Mouse (Mus musculus) embryo, embryonic 11.5 days (tissue): Measurements from ENCODE around the gene Fubp1.

Source experiments
- DNase-seq: peaks from one replicate; pipeline ENCODE4 v3.0.0-alpha.2; 2012; ENCODE audit warnings: low read depth, low spot score

Fubp1 gene

GRCm38 (mm10) chr3:152235238-152235637 lies 25.0 kb downstream of the Fubp1 start:
- DNase-seq = no peak

- no peak for DNase-seq
Observed at GRCm38 (mm10) chr3:152235805-152236204, 25.6 kb downstream of the Fubp1 start.

GRCm38 (mm10) chr3:152238836-152239235 lies 28.6 kb downstream of the Fubp1 start:
- DNase-seq = no peak

- DNase-seq = no peak
Observed at GRCm38 (mm10) chr3:152239592-152239991, 29.4 kb downstream of the Fubp1 start.

GRCm38 (mm10) chr3:152241098-152241497 lies 30.9 kb downstream of the Fubp1 start:
- no peak for DNase-seq

- no peak for DNase-seq
Observed at GRCm38 (mm10) chr3:152243304-152243703, 33.1 kb downstream of the Fubp1 start.

- DNase-seq = no peak
Observed at GRCm38 (mm10) chr3:152245273-152245910, 35.2 kb downstream of the Fubp1 start.

- DNase-seq = no peak
Observed at GRCm38 (mm10) chr3:152247708-152248107, 37.5 kb downstream of the Fubp1 start.

GRCm38 (mm10) chr3:152250487-152250886 lies 40.3 kb downstream of the Fubp1 start:
- DNase-seq = no peak

GRCm38 (mm10) chr3:152257528-152257927 lies 47.3 kb downstream of the Fubp1 start:
- DNase-seq = no peak

- DNase-seq = peak; percentile 75
Observed at GRCm38 (mm10) chr3:152259409-152259808, 49.2 kb downstream of the Fubp1 start.

- no peak for DNase-seq
Observed at GRCm38 (mm10) chr3:152260362-152260761, 50.1 kb downstream of the Fubp1 start.

- DNase-seq = no peak
Observed at GRCm38 (mm10) chr3:152261436-152261835, 51.2 kb downstream of the Fubp1 start.

GRCm38 (mm10) chr3:152261948-152262347 lies 51.7 kb downstream of the Fubp1 start:
- DNase-seq = no peak

- no peak for DNase-seq
Observed at GRCm38 (mm10) chr3:152264374-152264773, 54.2 kb downstream of the Fubp1 start.

GRCm38 (mm10) chr3:152264830-152265229 lies 54.6 kb downstream of the Fubp1 start:
- DNase-seq = no peak

GRCm38 (mm10) chr3:152265351-152266035 lies 55.3 kb downstream of the Fubp1 start:
- peak; percentile 62 for DNase-seq

GRCm38 (mm10) chr3:152266036-152266421 lies 55.8 kb downstream of the Fubp1 start, which contains the start of gene Nexn:
Gene Nexn (minus strand): TSS chr3:152266350.
- no peak for DNase-seq

GRCm38 (mm10) chr3:152268099-152268498 lies 57.9 kb downstream of the Fubp1 start:
- no peak for DNase-seq

- no peak for DNase-seq
Observed at GRCm38 (mm10) chr3:152271071-152271710, 61.0 kb downstream of the Fubp1 start.

GRCm38 (mm10) chr3:152271876-152272275 lies 61.7 kb downstream of the Fubp1 start:
- DNase-seq = no peak

- DNase-seq = no peak
Observed at GRCm38 (mm10) chr3:152272974-152273685, 62.9 kb downstream of the Fubp1 start.
